Mouse (Mus musculus): ENCODE data around the gene Pphln1. TPM values are rescaled to one million over a fixed set of nuclear protein-coding genes. Genes with fewer than 3 reads are reported as not detected.
"Not testable (repeated sequence)": the region's sequence is repeated elsewhere in the genome, so short reads cannot be mapped to it uniquely, and the experiment has no call there.

Gene Pphln1
- total RNA-seq, 1 experiment = 34.9 TPM

- no peaks in the 10 kb centered on the region for H3K36me3 ChIP-seq (ENCODE audit: control insufficient read depth, insufficient read depth, low read length, poor library complexity, severe bottlenecking)
Measured at GRCm38 (mm10) chr15:93371838-93372237, 26.3 kb upstream of the Pphln1 start.

GRCm38 (mm10) chr15:93372525-93373119, 25.5 kb upstream of the Pphln1 start:
- H3K4me1 ChIP-seq (ENCODE audit: control insufficient read depth in 2 of 2, insufficient read depth in 2 of 2, low read length in 2 of 2, poor library complexity in 1 of 2); DNase-seq (ENCODE audit: low read depth, low spot score); H3K4me3 ChIP-seq (ENCODE audit: insufficient read depth in 1 of 2, low read depth in 1 of 2, low read length in 2 of 2, poor library complexity in 1 of 2, severe bottlenecking in 1 of 2); in situ Hi-C loops (cut with MboI; ENCODE audit: low sequenced_read_pairs in 2 of 2, unreplicated experiment in 2 of 2); H3K27ac ChIP-seq (ENCODE audit: insufficient read depth, low read depth, low read length, poor library complexity, severe bottlenecking); H3K36me3 ChIP-seq (ENCODE audit: control insufficient read depth, insufficient read depth, low read length, poor library complexity, severe bottlenecking); H3K9ac ChIP-seq (ENCODE audit: insufficient read depth, low read depth, low read length, poor library complexity, severe bottlenecking); H3K9me3 ChIP-seq (ENCODE audit: control insufficient read depth, insufficient read depth, low read depth, low read length): not testable (repeated sequence)

More at GRCm38 (mm10) chr15:93371838-93372237, 26.3 kb upstream of the Pphln1 start:
- Histone ChIP-seq H3K9me3 (ENCODE audit: control insufficient read depth, insufficient read depth, low read depth, low read length) (no peaks in the 10 kb centered on the region), H3K4me3 (ENCODE audit: insufficient read depth in 1 of 2, low read depth in 1 of 2, low read length in 2 of 2, poor library complexity in 1 of 2, severe bottlenecking in 1 of 2) (no peak overlapping the region), H3K27ac (ENCODE audit: insufficient read depth, low read depth, low read length, poor library complexity, severe bottlenecking) (no peak overlapping the region), H3K9ac (ENCODE audit: insufficient read depth, low read depth, low read length, poor library complexity, severe bottlenecking) (no peak overlapping the region), H3K4me1 (ENCODE audit: control insufficient read depth in 2 of 2, insufficient read depth in 2 of 2, low read length in 2 of 2, poor library complexity in 1 of 2) (no peaks in the 10 kb centered on the region)
- in situ Hi-C loops (cut with MboI; ENCODE audit: low sequenced_read_pairs in 2 of 2, unreplicated experiment in 2 of 2) = no loop called here
- no peak for DNase-seq (ENCODE audit: low read depth, low spot score)
- no peak for TF ChIP-seq ZNF384 (IDR thresholded peaks at IDR 0.05; ENCODE audit: low read depth, low read length)
- no peak for TF ChIP-seq HCFC1 (IDR thresholded peaks at IDR 0.05; ENCODE audit: borderline replicate concordance, insufficient read depth, low read length)
- TF ChIP-seq MAFK (IDR thresholded peaks at IDR 0.05; ENCODE audit: insufficient read depth, low read depth, low read length) = no peak
- TF ChIP-seq CHD2 (IDR thresholded peaks at IDR 0.05; ENCODE audit: low read depth, low read length) = no peak
- no peak for TF ChIP-seq ZC3H11A (IDR thresholded peaks at IDR 0.05; ENCODE audit: borderline replicate concordance, low read depth, low read length)

- DNase-seq (ENCODE audit: low read depth, low spot score) = no peak
- Histone ChIP-seq H3K27ac (ENCODE audit: insufficient read depth, low read depth, low read length, poor library complexity, severe bottlenecking) (no peak overlapping the region), H3K36me3 (ENCODE audit: control insufficient read depth, insufficient read depth, low read length, poor library complexity, severe bottlenecking) (no peaks in the 10 kb centered on the region), H3K9me3 (ENCODE audit: control insufficient read depth, insufficient read depth, low read depth, low read length) (no peaks in the 10 kb centered on the region), H3K4me1 (ENCODE audit: control insufficient read depth in 2 of 2, insufficient read depth in 2 of 2, low read length in 2 of 2, poor library complexity in 1 of 2) (no peaks in the 10 kb centered on the region), H3K4me3 (ENCODE audit: insufficient read depth in 1 of 2, low read depth in 1 of 2, low read length in 2 of 2, poor library complexity in 1 of 2, severe bottlenecking in 1 of 2) (no peak overlapping the region), H3K9ac (ENCODE audit: insufficient read depth, low read depth, low read length, poor library complexity, severe bottlenecking) (no peak overlapping the region)
- TF ChIP-seq ZNF384 (IDR thresholded peaks at IDR 0.05; ENCODE audit: low read depth, low read length) (no peak), MAFK (IDR thresholded peaks at IDR 0.05; ENCODE audit: insufficient read depth, low read depth, low read length) (no peak), HCFC1 (IDR thresholded peaks at IDR 0.05; ENCODE audit: borderline replicate concordance, insufficient read depth, low read length) (no peak), CHD2 (IDR thresholded peaks at IDR 0.05; ENCODE audit: low read depth, low read length) (no peak), ZC3H11A (IDR thresholded peaks at IDR 0.05; ENCODE audit: borderline replicate concordance, low read depth, low read length) (no peak)
- in situ Hi-C loops (cut with MboI; ENCODE audit: low sequenced_read_pairs in 2 of 2, unreplicated experiment in 2 of 2) = no loop called here
Measured at GRCm38 (mm10) chr15:93375696-93376095, 22.5 kb upstream of the Pphln1 start.

GRCm38 (mm10) chr15:93379177-93379576, 19.0 kb upstream of the Pphln1 start:
- no peaks in the 10 kb centered on the region for H3K36me3 ChIP-seq (ENCODE audit: control insufficient read depth, insufficient read depth, low read length, poor library complexity, severe bottlenecking)
- TF ChIP-seq ZNF384 (IDR thresholded peaks at IDR 0.05; ENCODE audit: low read depth, low read length) (no peak), MAFK (IDR thresholded peaks at IDR 0.05; ENCODE audit: insufficient read depth, low read depth, low read length) (no peak), ZC3H11A (IDR thresholded peaks at IDR 0.05; ENCODE audit: borderline replicate concordance, low read depth, low read length) (no peak), CHD2 (IDR thresholded peaks at IDR 0.05; ENCODE audit: low read depth, low read length) (no peak), HCFC1 (IDR thresholded peaks at IDR 0.05; ENCODE audit: borderline replicate concordance, insufficient read depth, low read length) (no peak)
- H3K4me3 ChIP-seq (ENCODE audit: insufficient read depth in 1 of 2, low read depth in 1 of 2, low read length in 2 of 2, poor library complexity in 1 of 2, severe bottlenecking in 1 of 2) = no peak overlapping the region
- H3K9ac ChIP-seq (ENCODE audit: insufficient read depth, low read depth, low read length, poor library complexity, severe bottlenecking) = no peak overlapping the region
- no peak overlapping the region for H3K27ac ChIP-seq (ENCODE audit: insufficient read depth, low read depth, low read length, poor library complexity, severe bottlenecking)
- in situ Hi-C loops (cut with MboI; ENCODE audit: low sequenced_read_pairs in 2 of 2, unreplicated experiment in 2 of 2) = no loop called here
- no peaks in the 10 kb centered on the region for H3K9me3 ChIP-seq (ENCODE audit: control insufficient read depth, insufficient read depth, low read depth, low read length)
- DNase-seq (ENCODE audit: low read depth, low spot score) = peak; percentile 38
- no peaks in the 10 kb centered on the region for H3K4me1 ChIP-seq (ENCODE audit: control insufficient read depth in 2 of 2, insufficient read depth in 2 of 2, low read length in 2 of 2, poor library complexity in 1 of 2)

- no peak for TF ChIP-seq ZNF384 (IDR thresholded peaks at IDR 0.05; ENCODE audit: low read depth, low read length)
- TF ChIP-seq CHD2 (IDR thresholded peaks at IDR 0.05; ENCODE audit: low read depth, low read length) = no peak
- no peak for TF ChIP-seq ZC3H11A (IDR thresholded peaks at IDR 0.05; ENCODE audit: borderline replicate concordance, low read depth, low read length)
- TF ChIP-seq HCFC1 (IDR thresholded peaks at IDR 0.05; ENCODE audit: borderline replicate concordance, insufficient read depth, low read length) = no peak
- no peak for TF ChIP-seq MAFK (IDR thresholded peaks at IDR 0.05; ENCODE audit: insufficient read depth, low read depth, low read length)
- DNase-seq (ENCODE audit: low read depth, low spot score) = no peak
- Histone ChIP-seq H3K9me3 (ENCODE audit: control insufficient read depth, insufficient read depth, low read depth, low read length) (no peaks in the 10 kb centered on the region), H3K27ac (ENCODE audit: insufficient read depth, low read depth, low read length, poor library complexity, severe bottlenecking) (no peak overlapping the region), H3K36me3 (ENCODE audit: control insufficient read depth, insufficient read depth, low read length, poor library complexity, severe bottlenecking) (no peaks in the 10 kb centered on the region), H3K9ac (ENCODE audit: insufficient read depth, low read depth, low read length, poor library complexity, severe bottlenecking) (no peak overlapping the region), H3K4me3 (ENCODE audit: insufficient read depth in 1 of 2, low read depth in 1 of 2, low read length in 2 of 2, poor library complexity in 1 of 2, severe bottlenecking in 1 of 2) (no peak overlapping the region), H3K4me1 (ENCODE audit: control insufficient read depth in 2 of 2, insufficient read depth in 2 of 2, low read length in 2 of 2, poor library complexity in 1 of 2) (no peaks in the 10 kb centered on the region)
- in situ Hi-C loops (cut with MboI; ENCODE audit: low sequenced_read_pairs in 2 of 2, unreplicated experiment in 2 of 2) = no loop called here
Measured at GRCm38 (mm10) chr15:93381337-93381736, 16.8 kb upstream of the Pphln1 start.
